8 mouse cellular contexts compared by ENCODE assay signal in genomic region chr3:79586804-79587203, GRCm38 (mm10). TPM values are rescaled to one million over a fixed set of nuclear protein-coding genes. Genes with fewer than 3 reads are reported as not detected.
DNase-seq lines count a peak whose midpoint lies in the region; ATAC-seq and TF ChIP-seq lines count a peak whose summit lies in the region.

No protein-coding gene starts in this region.

- H3K4me2 ChIP-seq in forebrain, embryonic 16.5 days (ENCODE audit: low read length): no peak overlapping the region

- ATAC-seq in forebrain, embryonic 16.5 days: peak; percentile 74
- peak; percentile 91 for ATAC-seq in neutrophil, adult 5-6 weeks (ENCODE audit: extremely low read depth, insufficient number of reproducible peaks, low FRiP score, poor library complexity, severe bottlenecking)

- no peak for TF ChIP-seq POLR2A in lung, adult 2 months (IDR thresholded peaks at IDR 0.05; ENCODE audit: borderline replicate concordance, extremely low read depth, low read depth, low read length)

- peak; percentile 95 for TF ChIP-seq CTCF in lung, adult 2 months (IDR thresholded peaks at IDR 0.05; ENCODE audit: insufficient read depth, low read length)

- H3K36me3 ChIP-seq in ES-E14 (ENCODE audit: control insufficient read depth, insufficient read depth, low read length, poor library complexity, severe bottlenecking): no peaks in the 10 kb centered on the region
- no peaks in the 10 kb centered on the region for H3K36me3 ChIP-seq in forebrain, embryonic 16.5 days (ENCODE audit: control insufficient read depth, insufficient read depth)

- H3K9me3 ChIP-seq in ES-E14 (ENCODE audit: control insufficient read depth, insufficient read depth, low read depth, low read length): no peaks in the 10 kb centered on the region
- H3K9me3 ChIP-seq in forebrain, embryonic 16.5 days (ENCODE audit: control insufficient read depth, low read length): no peaks in the 10 kb centered on the region

- H3K4me1 ChIP-seq in ES-E14 (ENCODE audit: control insufficient read depth in 2 of 2, insufficient read depth in 2 of 2, low read length in 2 of 2, poor library complexity in 1 of 2): no peaks in the 10 kb centered on the region; a peak in 1 of 4 replicates
- peaks cover under 1% of the 10 kb centered on the region for H3K4me1 ChIP-seq in forebrain, embryonic 16.5 days (replicated peaks; ENCODE audit: control insufficient read depth, insufficient read depth, low read length)
- H3K4me1 ChIP-seq in lung, adult 2 months (ENCODE audit: control insufficient read depth, insufficient read depth, low read length): no peaks in the 10 kb centered on the region

- H3K4me3 ChIP-seq in ES-E14 (ENCODE audit: insufficient read depth in 1 of 2, low read depth in 1 of 2, low read length in 2 of 2, poor library complexity in 1 of 2, severe bottlenecking in 1 of 2): peak overlapping the region in 1 of 2 experiments; percentile 30; a peak in 2 of 4 replicates
- H3K4me3 ChIP-seq in forebrain, embryonic 16.5 days (replicated peaks; ENCODE audit: low read length): no peak overlapping the region
- no peak overlapping the region for H3K4me3 ChIP-seq in lung, adult 2 months (replicated peaks; ENCODE audit: extremely low read depth, low read depth, low read length)

- intact Hi-C loops in heart, postnatal 36 days (cut with DNase I): loop anchor here (1.0 to 5.0 kb wide), 6 partner anchors 70 to 628 kb away; partner anchors contain the start of gene Rapgef2

- no peak overlapping the region for H3K9ac ChIP-seq in ES-E14 (ENCODE audit: insufficient read depth, low read depth, low read length, poor library complexity, severe bottlenecking)
- no peak overlapping the region for H3K9ac ChIP-seq in forebrain, embryonic 16.5 days (replicated peaks; ENCODE audit: low read depth, low read length)

- 6% methylated on average over 6 of the region's 6 CpGs for WGBS in forebrain, embryonic 16.5 days
- WGBS in lung, adult 2 months: under 1% methylated on average over 6 of the region's 6 CpGs

- peak; percentile 91 for DNase-seq in ES-E14 (ENCODE audit: low read depth, low spot score)
- peak; percentile 87 for DNase-seq in cerebellum, adult 11-12 months
- peak; percentile 89 to 93 for DNase-seq in heart, postnatal 36 days
- DNase-seq in layer of hippocampus, adult 18-20 months (ENCODE audit: low spot score in 2 of 2): peak; percentile 87 to 98
- DNase-seq in lung, adult 2 months: peak; percentile 83
- peak; percentile 72 for DNase-seq in testis, postnatal 14 days (ENCODE audit: low spot score)

- H3K27me3 ChIP-seq in forebrain, embryonic 16.5 days (replicated peaks; ENCODE audit: control insufficient read depth, insufficient read depth, low read length): no peaks in the 10 kb centered on the region

- in situ Hi-C loops in ES-E14 (cut with MboI; ENCODE audit: low sequenced_read_pairs in 2 of 2, unreplicated experiment in 2 of 2): loop anchor here (25.0 kb wide), 1 partner anchor 375 kb away; no protein-coding TSS in a partner anchor

- no peak overlapping the region for H3K27ac ChIP-seq in ES-E14 (ENCODE audit: insufficient read depth, low read depth, low read length, poor library complexity, severe bottlenecking)
- H3K27ac ChIP-seq in forebrain, embryonic 16.5 days (ENCODE audit: low read length): no peak overlapping the region

TF ChIP-seq in ES-E14, 5 proteins besides CTCF, POLR2A, EP300 and RAD21:
- TF ChIP-seq ZNF384 (IDR thresholded peaks at IDR 0.05; ENCODE audit: low read depth, low read length) (no peak), HCFC1 (IDR thresholded peaks at IDR 0.05; ENCODE audit: borderline replicate concordance, insufficient read depth, low read length) (no peak), ZC3H11A (IDR thresholded peaks at IDR 0.05; ENCODE audit: borderline replicate concordance, low read depth, low read length) (peak; percentile 92)

RNA-seq across cellular contexts. Expression of gene Ppid, which starts 4.3 kb away (rescaled TPM):
- total RNA-seq in ES-E14 (2012; rRNA removed): 118 and 159 TPM in 2 replicates
- 161 and 169 TPM in 2 replicates for polyA plus RNA-seq in forebrain, embryonic 16.5 days (2015; fragmentation: Nextera tagmentation; extraction: Ambion mirVana)
- total RNA-seq in heart, postnatal 36 days (2021): 10 to 100 TPM; 37.6 to 39.4 TPM
- 10 to 100 TPM; 84.8 TPM for total RNA-seq in layer of hippocampus, adult 18-20 months (2021)
- 5.8 and 9.1 TPM in 2 replicates for polyA plus RNA-seq in lung, adult 2 months (2012; rRNA removed)
- 76.5 and 110 TPM in 2 replicates for total RNA-seq in neutrophil, adult 5-6 weeks (2017)

RNA-seq across cellular contexts. Expression of gene Fnip2, which starts 19.2 kb away (rescaled TPM):
- 21.6 and 29.1 TPM in 2 replicates for total RNA-seq in ES-E14 (2012; rRNA removed)
- polyA plus RNA-seq in forebrain, embryonic 16.5 days (2015; fragmentation: Nextera tagmentation; extraction: Ambion mirVana): 4.0 and 5.7 TPM in 2 replicates
- total RNA-seq in heart, postnatal 36 days (2021): 10 to 100 TPM; 13.8 to 20.3 TPM
- total RNA-seq in layer of hippocampus, adult 18-20 months (2021): 10 to 100 TPM; 23.9 to 24.1 TPM
- 5.7 and 10.2 TPM in 2 replicates for polyA plus RNA-seq in lung, adult 2 months (2012; rRNA removed)
- total RNA-seq in neutrophil, adult 5-6 weeks (2017): 19.4 and 19.8 TPM in 2 replicates

RNA-seq across cellular contexts. Expression of gene 4930579G24Rik, which starts 42.1 kb away (rescaled TPM):
- total RNA-seq in ES-E14 (2012; rRNA removed): 4.9 and 6.2 TPM in 2 replicates
- polyA plus RNA-seq in forebrain, embryonic 16.5 days (2015; fragmentation: Nextera tagmentation; extraction: Ambion mirVana): 9.9 and 11.3 TPM in 2 replicates
- total RNA-seq in heart, postnatal 36 days (2021): 1 to 10 TPM; 2.2 to 2.6 TPM
- total RNA-seq in layer of hippocampus, adult 18-20 months (2021): 1 to 10 TPM; 1.0 to 1.3 TPM
- 0.92 and 1.2 TPM in 2 replicates for polyA plus RNA-seq in lung, adult 2 months (2012; rRNA removed)
- 1.4 and 3.9 TPM in 2 replicates for total RNA-seq in neutrophil, adult 5-6 weeks (2017)

RNA-seq across cellular contexts. Expression of gene Etfdh, which starts 42.5 kb away (rescaled TPM):
- total RNA-seq in ES-E14 (2012; rRNA removed): 17.3 and 19.5 TPM in 2 replicates
- 38.9 and 46.4 TPM in 2 replicates for polyA plus RNA-seq in forebrain, embryonic 16.5 days (2015; fragmentation: Nextera tagmentation; extraction: Ambion mirVana)
- total RNA-seq in heart, postnatal 36 days (2021): 100 to 1,000 TPM; 564 to 620 TPM
- 10 to 100 TPM; 25.9 to 28.6 TPM for total RNA-seq in layer of hippocampus, adult 18-20 months (2021)
- 54.0 and 57.1 TPM in 2 replicates for polyA plus RNA-seq in lung, adult 2 months (2012; rRNA removed)
- 42.9 and 46.4 TPM in 2 replicates for total RNA-seq in neutrophil, adult 5-6 weeks (2017)
